Mouse (Mus musculus) cortical plate, adult 2 months (tissue): ENCODE results near the gene Slit3.

Experiments used
- CTCF ChIP-seq: fragments of 200-500 bp; IDR thresholded peaks from 2 replicates; pipeline ENCODE4 v1.5.1; 2011; ENCODE audit warnings: mild to moderate bottlenecking, control low read depth, low read length; ENCODE audit not compliant: insufficient read depth; ENCODE audit errors: extremely low read depth
- POLR2A ChIP-seq: fragments of 200-500 bp; IDR thresholded peaks from 2 replicates; pipeline ENCODE4 v1.6.1; 2011; ENCODE audit warnings: mild to moderate bottlenecking, low read length, control low read depth; ENCODE audit not compliant: insufficient read depth; ENCODE audit errors: extremely low read depth

DNA sequence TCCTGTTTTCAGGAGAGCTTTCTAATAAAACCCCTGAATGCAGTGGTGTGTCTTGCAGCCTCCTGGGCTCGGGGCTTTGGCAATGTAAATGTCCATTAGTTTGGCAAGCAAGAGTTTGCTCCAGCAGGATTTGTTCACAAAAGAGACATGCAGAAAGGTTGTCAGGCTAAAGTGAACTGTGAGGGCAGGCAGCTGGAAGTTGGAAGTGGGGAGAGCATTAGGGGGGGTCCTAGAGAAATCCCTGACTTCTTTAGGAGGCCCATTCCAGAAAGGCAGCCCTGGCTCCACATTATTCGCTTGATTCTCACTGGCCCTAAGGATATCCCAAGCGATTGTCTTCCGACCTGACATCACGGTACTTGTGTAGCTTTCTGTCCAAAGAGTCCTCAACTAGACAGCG is 285.5 kb downstream of the Slit3 start:
- TF ChIP-seq CTCF (no peak), POLR2A (no peak)
